Mouse (Mus musculus): ENCODE measurements around the gene Dcdc2c.

Dcdc2c gene

GRCm38 (mm10) chr12:28392129-28392528 lies 160.1 kb downstream of the Dcdc2c start:
- no peak for TF ChIP-seq GATA4 (IDR thresholded peaks at IDR 0.05; ENCODE audit: insufficient replicate concordance, low read length)
